ENCODE assay signal across 8 mouse cellular contexts in the genomic region with DNA sequence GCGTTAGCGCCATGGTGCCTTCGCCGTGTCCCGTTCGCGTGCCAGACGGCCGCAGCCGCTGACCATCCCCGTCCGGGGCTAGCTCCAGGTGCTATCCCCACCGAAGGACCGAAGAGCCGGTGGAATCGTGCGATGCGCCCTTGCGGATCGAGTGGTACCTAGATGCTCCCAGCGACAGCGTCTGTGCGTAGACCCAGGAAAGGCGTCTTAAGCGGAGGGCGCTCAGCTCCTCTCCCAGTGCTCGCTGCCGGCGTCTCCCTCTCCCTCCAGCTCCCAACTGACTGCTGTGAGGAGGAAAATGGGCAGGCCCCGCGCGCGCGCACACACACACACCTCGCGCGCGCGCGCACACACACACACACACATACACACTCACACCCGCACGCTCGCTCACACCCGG. TPM values are rescaled to one million over a fixed set of nuclear protein-coding genes. Genes with fewer than 3 reads are reported as not detected.
DNase-seq lines count a peak whose midpoint lies in the region; ATAC-seq and TF ChIP-seq lines count a peak whose summit lies in the region.

A gene (minus strand): TSS at position 270 of the 400 bp plus-strand sequence.

- no peak for TF ChIP-seq POLR2A in spleen, adult 2 months (IDR thresholded peaks at IDR 0.05; ENCODE audit: low read depth, low read length)

- H3K4me2 ChIP-seq in midbrain, embryonic 15.5 days = peak within 1 kb of the TSS; percentile 86

- H3K9me3 ChIP-seq in midbrain, embryonic 15.5 days = no peaks in the 10 kb centered on the region

- peaks cover 2% of the 10 kb centered on the region; the same call in 1 of the 2 replicates for H3K27me3 ChIP-seq in spleen, adult 2 months (ENCODE audit: control insufficient read depth, insufficient read depth, low read length)
- H3K27me3 ChIP-seq in midbrain, embryonic 15.5 days (replicated peaks) = no peaks in the 10 kb centered on the region

- peak within 1 kb of the TSS; percentile 92 for H3K9ac ChIP-seq in midbrain, embryonic 15.5 days

- peak within 1 kb of the TSS; percentile 19; the same call in 1 of the 2 replicates for H3K4me3 ChIP-seq in spleen, adult 2 months (ENCODE audit: extremely low read depth, insufficient read depth, insufficient read length)
- peak within 1 kb of the TSS; percentile 87 for H3K4me3 ChIP-seq in midbrain, embryonic 15.5 days

- no peaks in the 10 kb centered on the region for H3K36me3 ChIP-seq in spleen, adult 2 months (ENCODE audit: control insufficient read depth, insufficient read depth, low read length)
- H3K36me3 ChIP-seq in midbrain, embryonic 15.5 days (replicated peaks) = no peaks in the 10 kb centered on the region

- 3% methylated on average over 39 of the region's 44 CpGs for WGBS in spleen, adult 2 months
- under 1% methylated on average over 40 of the region's 44 CpGs for WGBS in midbrain, embryonic 15.5 days

- peak; percentile 29 for ATAC-seq in midbrain, embryonic 15.5 days (replicated peaks)

- no peak for TF ChIP-seq CTCF in spleen, adult 2 months (IDR thresholded peaks at IDR 0.05; ENCODE audit: extremely low read depth, insufficient read depth, insufficient read length, insufficient replicate concordance)

- intact Hi-C loops in gastrocnemius, postnatal 36 days (cut with DNase I) = no loop called here

- peaks cover 8% of the 10 kb centered on the region for H3K4me1 ChIP-seq in spleen, adult 2 months (ENCODE audit: control insufficient read depth, insufficient read depth, insufficient read length)
- peaks cover 78% of the 10 kb centered on the region for H3K4me1 ChIP-seq in midbrain, embryonic 15.5 days

- no peak for DNase-seq in adrenal gland, postnatal 25 days
- no peak for DNase-seq in adrenal gland, adult 8-10 months
- no peak for DNase-seq in spleen, adult 2 months (ENCODE audit: low read depth in 1 of 2, low spot score in 2 of 2)
- DNase-seq in spleen, adult 18-20 months = no peak
- DNase-seq in layer of hippocampus, postnatal 10 days (ENCODE audit: low spot score in 2 of 2) = peak; percentile 53 to 72
- DNase-seq in urinary bladder, adult 2 months (ENCODE audit: low spot score) = no peak
- DNase-seq in gastrocnemius, postnatal 36 days = no peak

- no peak within 1 kb of the TSS for H3K27ac ChIP-seq in spleen, adult 2 months (ENCODE audit: insufficient read depth, low read length)
- H3K27ac ChIP-seq in midbrain, embryonic 15.5 days = peak within 1 kb of the TSS; percentile 84

RNA-seq across cellular contexts. Expression of the gene that starts here (rescaled TPM):
- total RNA-seq in adrenal gland, postnatal 25 days (2021) = 8.5 and 11.1 TPM in 2 replicates
- 10 to 100 TPM in 2 of 4 experiments, 1 to 10 TPM in 2; 5.7 to 32.3 (median 14.2) TPM for total RNA-seq in adrenal gland, adult 8-10 months (2022)
- 0.66 and 0.78 TPM in 2 replicates for polyA plus RNA-seq in spleen, adult 2 months (2012; rRNA removed)
- 10 to 100 TPM; 95.2 to 96.3 TPM for total RNA-seq in layer of hippocampus, postnatal 10 days (2021)
- 23.9 and 26.7 TPM in 2 replicates for polyA plus RNA-seq in midbrain, embryonic 15.5 days (2015; fragmentation: Nextera tagmentation; extraction: Ambion mirVana)
- 0.15 TPM in 2 replicates for polyA plus RNA-seq in urinary bladder, adult 2 months (2012; rRNA removed)
- under 1 TPM; 0.33 to 0.35 TPM for total RNA-seq in gastrocnemius, postnatal 36 days (2021)

Comparison
In these comparisons a context has a peak if more than half of its experiments do, and no peak if none do; other contexts are left out.
1. RNA of the gene that starts here (polyA plus RNA-seq): 23.9 to 26.7 TPM in midbrain, embryonic 15.5 days; 0.66 to 0.78 TPM in spleen, adult 2 months and 0.15 TPM in urinary bladder, adult 2 months; every median in the first group is over 10 times any median in the second.
2. DNase-seq: peak in layer of hippocampus, postnatal 10 days (2 of 2); none in adrenal gland, postnatal 25 days (single experiment), adrenal gland, adult 8-10 months (single experiment), spleen, adult 2 months (0 of 2), spleen, adult 18-20 months (0 of 2), urinary bladder, adult 2 months (single experiment) and gastrocnemius, postnatal 36 days (0 of 2).